Mouse (Mus musculus) small intestine, adult 2 months (tissue): ENCODE data around the gene Nipsnap1. TPM values are rescaled to one million over a fixed set of nuclear protein-coding genes. Genes with fewer than 3 reads are reported as not detected.
A peak's percentile ranks its signal among the peaks of the same experiment; 100 is the strongest.

Experiments used
- H3K27ac ChIP-seq: fragments of 200-500 bp; 2 replicates; pipeline ENCODE4 v1.5.1; 2012; ENCODE audit warnings: low read depth, low read length, control low read depth, inconsistent platforms; ENCODE audit not compliant: insufficient read depth
- H3K27me3 ChIP-seq: fragments of 200-500 bp; 2 replicates; pipeline ENCODE4 v1.6.1; 2012; ENCODE audit warnings: mild to moderate bottlenecking, moderate library complexity, low read length, inconsistent platforms; ENCODE audit not compliant: control insufficient read depth, insufficient read depth
- H3K36me3 ChIP-seq: fragments of 200-500 bp; 2 replicates; pipeline ENCODE4 v1.6.1; 2012; ENCODE audit warnings: mild to moderate bottlenecking, low read length, control low read depth, inconsistent platforms; ENCODE audit not compliant: control insufficient read depth, insufficient read depth
- H3K4me1 ChIP-seq: fragments of 200-500 bp; 2 replicates; pipeline ENCODE4 v1.6.1; 2012; ENCODE audit warnings: low read length, inconsistent platforms, mixed read lengths; ENCODE audit not compliant: control insufficient read depth, insufficient read depth, insufficient read length
- H3K4me3 ChIP-seq: fragments of 200-500 bp; 2 replicates; pipeline ENCODE4 v1.5.1; 2012; ENCODE audit warnings: low read depth, mild to moderate bottlenecking, control low read depth, inconsistent platforms, low read length, moderate library complexity
- CTCF ChIP-seq: fragments of 200-500 bp; IDR thresholded peaks from 2 replicates; pipeline ENCODE4 v1.5.1; 2012; ENCODE audit warnings: low read depth, mild to moderate bottlenecking, control low read depth, inconsistent platforms, low read length, moderate library complexity, mixed read lengths; ENCODE audit not compliant: insufficient replicate concordance, insufficient read length; ENCODE audit errors: extremely low read depth
- POLR2A ChIP-seq: fragments of 200-500 bp; IDR thresholded peaks from 2 replicates; pipeline ENCODE4 v1.6.1; 2012; ENCODE audit warnings: low read depth, mild to moderate bottlenecking, control low read depth, inconsistent platforms, low read length, moderate library complexity
- WGBS: fragments of 180-500 bp; shearing (Covaris S2); methylation state at CpG from one replicate; pipeline ENCODE4 v1.1.7; 2018; 5-methylcytosine and 5-hydroxymethylcytosine counted together
- polyA plus RNA-seq: library from polyadenylated mRNA; depleted of rRNA; stranded (reverse); fragments of >200 nt; gene quantifications from 2 replicates; pipeline ENCODE4 v1.2.3, GENCODE M21; 2012

Gene Nipsnap1
- polyA plus RNA-seq, 1 experiment, result 43.4 TPM

GRCm38 (mm10) chr11:4836755-4837154 lies 37.0 kb upstream of the Nipsnap1 start:
- H3K36me3 ChIP-seq, result no peaks in the 10 kb centered on the region
- H3K4me3 ChIP-seq, result no peak overlapping the region
- peaks cover 8% of the 10 kb centered on the region for H3K4me1 ChIP-seq
- H3K27ac ChIP-seq, result no peak overlapping the region
- H3K27me3 ChIP-seq, result no peaks in the 10 kb centered on the region
- TF ChIP-seq CTCF, result peak; percentile 63; the same call in 1 of the 2 replicates
- TF ChIP-seq POLR2A, result no peak
- WGBS, result 35% methylated on average over 6 of the region's 6 CpGs

- Histone ChIP-seq H3K27ac (no peak overlapping the region), H3K4me3 (no peak overlapping the region), H3K4me1 (peaks cover 8% of the 10 kb centered on the region), H3K36me3 (no peaks in the 10 kb centered on the region), H3K27me3 (no peaks in the 10 kb centered on the region)
- 73% methylated on average over 5 of the region's 5 CpGs for WGBS
- TF ChIP-seq CTCF (no peak), POLR2A (no peak)
Observed at GRCm38 (mm10) chr11:4837342-4837741, 36.4 kb upstream of the Nipsnap1 start.

- no peak overlapping the region for H3K4me3 ChIP-seq
- no peak for TF ChIP-seq CTCF
- TF ChIP-seq POLR2A, result no peak
- no peaks in the 10 kb centered on the region for H3K36me3 ChIP-seq
- H3K27me3 ChIP-seq, result no peaks in the 10 kb centered on the region
- 90% methylated on average over 1 of the region's 1 CpGs for WGBS
- peaks cover 5% of the 10 kb centered on the region for H3K4me1 ChIP-seq
- H3K27ac ChIP-seq, result no peak overlapping the region
Observed at GRCm38 (mm10) chr11:4838235-4838634, 35.5 kb upstream of the Nipsnap1 start.

- no peaks in the 10 kb centered on the region for H3K4me1 ChIP-seq
- H3K36me3 ChIP-seq, result no peaks in the 10 kb centered on the region
- no peak overlapping the region for H3K4me3 ChIP-seq
- H3K27me3 ChIP-seq, result no peaks in the 10 kb centered on the region
- TF ChIP-seq POLR2A, result no peak
- TF ChIP-seq CTCF, result no peak
- 60% methylated on average over 3 of the region's 3 CpGs for WGBS
- no peak overlapping the region for H3K27ac ChIP-seq
Observed at GRCm38 (mm10) chr11:4840942-4841526, 32.7 kb upstream of the Nipsnap1 start.

- peak overlapping the region; percentile 95 for H3K4me3 ChIP-seq
- under 1% methylated on average over 50 of the region's 50 CpGs for WGBS
- H3K36me3 ChIP-seq, result no peaks in the 10 kb centered on the region
- no peaks in the 10 kb centered on the region for H3K27me3 ChIP-seq
- H3K27ac ChIP-seq, result peak overlapping the region; percentile 48
- TF ChIP-seq CTCF (no peak), POLR2A (no peak)
- H3K4me1 ChIP-seq, result peaks cover 2% of the 10 kb centered on the region; the same call in 1 of the 2 replicates
Observed at GRCm38 (mm10) chr11:4848483-4849248, 25.1 kb upstream of the Nipsnap1 start.

GRCm38 (mm10) chr11:4849258-4849943 lies 24.4 kb upstream of the Nipsnap1 start, which contains the start of gene Nf2:
TSS of gene Nf2 (minus strand) at chr11:4849536.
- Histone ChIP-seq H3K4me3 (peak within 1 kb of the TSS; percentile 95), H3K36me3 (no peaks in the 10 kb centered on the region), H3K27ac (peak within 1 kb of the TSS; percentile 48), H3K4me1 (peaks cover 2% of the 10 kb centered on the region; the same call in 1 of the 2 replicates), H3K27me3 (no peaks in the 10 kb centered on the region)
- peak; percentile 48; the same call in 1 of the 2 replicates for TF ChIP-seq POLR2A
- no peak for TF ChIP-seq CTCF
- WGBS, result under 1% methylated on average over 60 of the region's 60 CpGs

- Histone ChIP-seq H3K27me3 (no peaks in the 10 kb centered on the region), H3K4me1 (peaks cover 2% of the 10 kb centered on the region; the same call in 1 of the 2 replicates), H3K4me3 (no peak overlapping the region), H3K36me3 (no peaks in the 10 kb centered on the region), H3K27ac (no peak overlapping the region)
- 90% methylated on average over 2 of the region's 2 CpGs for WGBS
- TF ChIP-seq CTCF (no peak), POLR2A (no peak)
Observed at GRCm38 (mm10) chr11:4850404-4850803, 23.3 kb upstream of the Nipsnap1 start.
